In the genomic region with DNA sequence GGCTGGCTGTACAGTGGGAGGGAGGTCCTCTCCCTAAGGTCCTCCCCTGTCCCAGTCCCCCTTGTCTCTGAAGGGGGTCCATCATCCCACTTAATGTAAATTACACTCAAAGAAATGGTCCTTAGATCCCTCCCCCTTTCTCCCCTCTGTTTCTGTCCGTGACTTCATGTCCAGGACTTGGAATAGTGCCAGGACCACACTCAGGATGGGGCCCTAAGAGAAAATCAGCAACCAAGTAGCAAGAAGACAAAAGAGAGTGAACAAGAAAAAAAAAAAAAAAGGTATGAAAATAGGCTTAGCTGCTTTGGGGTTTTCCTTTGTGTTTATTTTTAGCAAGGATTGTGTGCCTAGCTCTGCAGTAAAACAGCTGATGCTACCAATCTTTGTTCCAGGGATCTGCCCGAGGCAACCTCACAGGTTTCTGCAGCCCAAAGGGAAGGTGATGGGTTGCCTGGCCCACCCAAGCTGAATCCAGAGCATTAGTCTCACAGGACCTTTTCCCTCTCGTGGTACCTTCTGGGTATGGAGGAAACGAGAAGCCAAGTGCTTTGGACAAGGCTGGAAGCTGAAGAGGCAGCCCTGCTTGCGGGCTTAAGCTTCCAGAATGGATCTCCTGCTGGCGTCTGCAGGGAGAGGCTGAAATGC, we compare ENCODE assay signal across 9 mouse cellular contexts. TPM values are rescaled to one million over a fixed set of nuclear protein-coding genes. Genes with fewer than 3 reads are reported as not detected.
DNase-seq lines count a peak whose midpoint lies in the region; ATAC-seq lines count a peak whose summit lies in the region.
"Had no signal": no experiment of that assay in that cellular context is flagged by ENCODE, and none has a peak within 500 bp of the region (broad histone marks: within the 10 kb centered on the region; RNA-seq: fewer than 3 reads in every experiment).

No protein-coding gene starts in this region.

- 60% methylated on average over 6 of the region's 6 CpGs for WGBS in hindbrain, embryonic 13.5 days
- 69% methylated on average over 6 of the region's 6 CpGs for WGBS in hindbrain, embryonic 12.5 days
- WGBS in neural tube, embryonic 12.5 days, result 69% methylated on average over 6 of the region's 6 CpGs
- 65% methylated on average over 6 of the region's 6 CpGs for WGBS in limb, embryonic 12.5 days

- H3K27me3 ChIP-seq in hindbrain, embryonic 13.5 days, result 0 out of 2 replicates have a peak, but pooled peaks cover 10% of the 10 kb centered on the region
- H3K27me3 ChIP-seq in hindbrain, embryonic 12.5 days, result no peaks in the 10 kb centered on the region
- no peaks in the 10 kb centered on the region for H3K27me3 ChIP-seq in neural tube, embryonic 12.5 days (replicated peaks)
- H3K27me3 ChIP-seq in limb, embryonic 12.5 days, result no peaks in the 10 kb centered on the region; the same call in 1 of the 2 replicates

- H3K27ac ChIP-seq in hindbrain, embryonic 13.5 days, result peak overlapping the region; percentile 44; the same call in 1 of the 2 replicates
- no peak overlapping the region for H3K27ac ChIP-seq in hindbrain, embryonic 12.5 days
- no peak overlapping the region for H3K27ac ChIP-seq in neural tube, embryonic 12.5 days
- peak overlapping the region; percentile 98; the same call in 1 of the 2 replicates for H3K27ac ChIP-seq in limb, embryonic 12.5 days
- H3K27ac ChIP-seq: liver, embryonic 15.5 days had no signal

- no peaks in the 10 kb centered on the region for H3K9me3 ChIP-seq in hindbrain, embryonic 13.5 days
- no peaks in the 10 kb centered on the region for H3K9me3 ChIP-seq in hindbrain, embryonic 12.5 days (replicated peaks)
- 0 out of 2 replicates have a peak, but pooled peaks cover 5% of the 10 kb centered on the region for H3K9me3 ChIP-seq in neural tube, embryonic 12.5 days
- peaks cover 6% of the 10 kb centered on the region; the same call in 1 of the 2 replicates for H3K9me3 ChIP-seq in limb, embryonic 12.5 days
- H3K9me3 ChIP-seq: liver, embryonic 15.5 days had no signal

- DNase-seq in neural tube, embryonic 10.5 days (ENCODE audit: extremely low spot score, low spot score), result no peak
- no peak for DNase-seq in c-Kit-positive CD71-positive TER-119-positive erythroid progenitor cells, embryonic 14.5 days (ENCODE audit: low spot score)
- DNase-seq in frontal cortex, postnatal 25 days (ENCODE audit: low spot score in 2 of 2), result no peak
- DNase-seq: adrenal gland, adult 8-10 months had no signal

- H3K4me3 ChIP-seq in hindbrain, embryonic 13.5 days, result no peak overlapping the region
- no peak overlapping the region for H3K4me3 ChIP-seq in hindbrain, embryonic 12.5 days
- no peak overlapping the region for H3K4me3 ChIP-seq in neural tube, embryonic 12.5 days
- no peak overlapping the region for H3K4me3 ChIP-seq in limb, embryonic 12.5 days (replicated peaks)
- H3K4me3 ChIP-seq: liver, embryonic 15.5 days had no signal

- ATAC-seq in hindbrain, embryonic 13.5 days (ENCODE audit: low FRiP score), result no peak
- ATAC-seq in hindbrain, embryonic 12.5 days (ENCODE audit: low FRiP score), result no peak
- ATAC-seq in neural tube, embryonic 12.5 days (ENCODE audit: low FRiP score, low read depth), result no peak
- no peak for ATAC-seq in limb, embryonic 12.5 days (ENCODE audit: insufficient number of reproducible peaks, insufficient read depth, low FRiP score, low TSS enrichment, low read depth)

- no peak overlapping the region for H3K4me2 ChIP-seq in hindbrain, embryonic 13.5 days
- H3K4me2 ChIP-seq in hindbrain, embryonic 12.5 days (replicated peaks), result no peak overlapping the region
- no peak overlapping the region for H3K4me2 ChIP-seq in neural tube, embryonic 12.5 days (replicated peaks)
- H3K4me2 ChIP-seq in limb, embryonic 12.5 days, result no peak overlapping the region
- H3K4me2 ChIP-seq: liver, embryonic 15.5 days had no signal

- H3K9ac ChIP-seq in hindbrain, embryonic 13.5 days, result peak overlapping the region; percentile 51; the same call in 1 of the 2 replicates
- H3K9ac ChIP-seq in hindbrain, embryonic 12.5 days, result no peak overlapping the region
- 0 out of 2 replicates have a peak overlapping the region, but pooled peaks have one; percentile 8 for H3K9ac ChIP-seq in neural tube, embryonic 12.5 days
- no peak overlapping the region for H3K9ac ChIP-seq in limb, embryonic 12.5 days (replicated peaks)
- H3K9ac ChIP-seq: liver, embryonic 15.5 days had no signal

- peaks cover 19% of the 10 kb centered on the region for H3K4me1 ChIP-seq in hindbrain, embryonic 13.5 days (replicated peaks)
- H3K4me1 ChIP-seq in hindbrain, embryonic 12.5 days, result peaks cover 12% of the 10 kb centered on the region; the same call in 1 of the 2 replicates
- H3K4me1 ChIP-seq in neural tube, embryonic 12.5 days, result peaks cover 15% of the 10 kb centered on the region
- peaks cover 20% of the 10 kb centered on the region for H3K4me1 ChIP-seq in limb, embryonic 12.5 days (replicated peaks)

- no peaks in the 10 kb centered on the region for H3K36me3 ChIP-seq in hindbrain, embryonic 13.5 days
- no peaks in the 10 kb centered on the region for H3K36me3 ChIP-seq in hindbrain, embryonic 12.5 days
- H3K36me3 ChIP-seq in neural tube, embryonic 12.5 days, result no peaks in the 10 kb centered on the region
- no peaks in the 10 kb centered on the region for H3K36me3 ChIP-seq in limb, embryonic 12.5 days
- H3K36me3 ChIP-seq: liver, embryonic 15.5 days had no signal

RNA-seq across cellular contexts. Expression of a gene that starts 37.8 kb away (rescaled TPM):
- polyA plus RNA-seq in hindbrain, embryonic 13.5 days (2015; fragmentation: Nextera tagmentation; extraction: Ambion mirVana), result 3,757 and 3,885 TPM in 2 replicates
- 3,274 and 3,635 TPM in 2 replicates for polyA plus RNA-seq in hindbrain, embryonic 12.5 days (2016; fragmentation: Nextera tagmentation; extraction: Ambion mirVana)
- 3,506 and 3,654 TPM in 2 replicates for polyA plus RNA-seq in neural tube, embryonic 12.5 days (2016; fragmentation: Nextera tagmentation; extraction: Ambion mirVana)
- 3,393 and 3,612 TPM in 2 replicates for polyA plus RNA-seq in limb, embryonic 12.5 days (2016; fragmentation: Nextera tagmentation; extraction: Ambion mirVana)

RNA-seq across cellular contexts. Expression of a gene that starts 50.1 kb away (rescaled TPM):
- 24.5 and 24.9 TPM in 2 replicates for polyA plus RNA-seq in hindbrain, embryonic 13.5 days (2015; fragmentation: Nextera tagmentation; extraction: Ambion mirVana)
- 31.5 and 32.7 TPM in 2 replicates for polyA plus RNA-seq in hindbrain, embryonic 12.5 days (2016; fragmentation: Nextera tagmentation; extraction: Ambion mirVana)
- 27.9 and 31.0 TPM in 2 replicates for polyA plus RNA-seq in neural tube, embryonic 12.5 days (2016; fragmentation: Nextera tagmentation; extraction: Ambion mirVana)
- polyA plus RNA-seq in limb, embryonic 12.5 days (2016; fragmentation: Nextera tagmentation; extraction: Ambion mirVana), result 25.3 and 26.9 TPM in 2 replicates

Comparison
In these comparisons a context has a peak if more than half of its experiments do, and no peak if none do; other contexts are left out.
1. H3K27ac ChIP-seq: peak in hindbrain, embryonic 13.5 days (single experiment) and limb, embryonic 12.5 days (single experiment); none in hindbrain, embryonic 12.5 days (single experiment) and neural tube, embryonic 12.5 days (single experiment).
2. H3K9ac ChIP-seq: peak in hindbrain, embryonic 13.5 days (single experiment) and neural tube, embryonic 12.5 days (single experiment); none in hindbrain, embryonic 12.5 days (single experiment) and limb, embryonic 12.5 days (single experiment).